Mouse (Mus musculus): ENCODE measurements around the gene Tmem54. TPM values are rescaled to one million over a fixed set of nuclear protein-coding genes. Genes with fewer than 3 reads are reported as not detected.
A peak's percentile ranks its signal among the peaks of the same experiment; 100 is the strongest.

Gene Tmem54
- under 1 TPM in 1 of 26 experiments, not detected in 25; 0.62 TPM for total RNA-seq (2018; cell fraction: chromatin; rRNA removed)
- not detected for total RNA-seq (2018; cell fraction: cytosol; rRNA removed)
- total RNA-seq (2018; cell fraction: nucleus; rRNA removed): 1 to 10 TPM in 3 of 26 experiments, not detected in 23; 1.4 to 5.0 (median 1.6) TPM
- polyA plus RNA-seq (2018): not detected in 3 replicates

- H3K27ac ChIP-seq: no peak within 1 kb of the TSS
- H3K4me3 ChIP-seq (ENCODE audit: inconsistent target): no peak within 1 kb of the TSS
- H3K79me2 ChIP-seq (ENCODE audit: inconsistent target): no peaks in the 10 kb centered on the region
- H3K36me3 ChIP-seq (ENCODE audit: inconsistent target): no peaks in the 10 kb centered on the region
- WGBS (ENCODE audit: missing documents): 5% methylated on average over 36 of the region's 40 CpGs
Measured at GRCm38 (mm10) chr4:129105356-129105755, at the start of gene Tmem54. TSS of gene Tmem54 (plus strand) at chr4:129105548.

- H3K4me3 ChIP-seq (ENCODE audit: inconsistent target): no peak overlapping the region
- H3K27ac ChIP-seq: no peak overlapping the region
- peaks cover 21% of the 10 kb centered on the region for H3K79me2 ChIP-seq (ENCODE audit: inconsistent target)
- no peaks in the 10 kb centered on the region for H3K36me3 ChIP-seq (ENCODE audit: inconsistent target)
- 95% methylated on average over 3 of the region's 5 CpGs for WGBS (ENCODE audit: missing documents)
Measured at GRCm38 (mm10) chr4:129055562-129055961, 49.8 kb upstream of the Tmem54 start.

GRCm38 (mm10) chr4:129057533-129058206 is 47.7 kb upstream of the Tmem54 start:
- WGBS (ENCODE audit: missing documents): 5% methylated on average over 43 of the region's 44 CpGs
- H3K36me3 ChIP-seq (ENCODE audit: inconsistent target): no peaks in the 10 kb centered on the region
- H3K27ac ChIP-seq: no peak overlapping the region
- H3K4me3 ChIP-seq (ENCODE audit: inconsistent target): peak overlapping the region; percentile 26
- H3K79me2 ChIP-seq (ENCODE audit: inconsistent target): peaks cover 42% of the 10 kb centered on the region

GRCm38 (mm10) chr4:129058207-129059092 is 46.9 kb upstream of the Tmem54 start, which contains the start of gene Rnf19b:
TSS of gene Rnf19b (plus strand) at chr4:129058271.
- H3K4me3 ChIP-seq (ENCODE audit: inconsistent target): peak within 1 kb of the TSS; percentile 88
- peak within 1 kb of the TSS; percentile 31; the same call in 1 of the 2 replicates for H3K27ac ChIP-seq
- WGBS (ENCODE audit: missing documents): under 1% methylated on average over 104 of the region's 107 CpGs
- H3K79me2 ChIP-seq (ENCODE audit: inconsistent target): peaks cover 50% of the 10 kb centered on the region
- H3K36me3 ChIP-seq (ENCODE audit: inconsistent target): no peaks in the 10 kb centered on the region

- Histone ChIP-seq H3K79me2 (ENCODE audit: inconsistent target) (peaks cover 57% of the 10 kb centered on the region), H3K4me3 (ENCODE audit: inconsistent target) (peak overlapping the region; percentile 88), H3K27ac (peak overlapping the region; percentile 31; the same call in 1 of the 2 replicates), H3K36me3 (ENCODE audit: inconsistent target) (no peaks in the 10 kb centered on the region)
- WGBS (ENCODE audit: missing documents): 2% methylated on average over 13 of the region's 13 CpGs
Measured at GRCm38 (mm10) chr4:129059125-129059551, 46.2 kb upstream of the Tmem54 start.

GRCm38 (mm10) chr4:129059922-129060321 is 45.4 kb upstream of the Tmem54 start:
- Histone ChIP-seq H3K36me3 (ENCODE audit: inconsistent target) (no peaks in the 10 kb centered on the region), H3K4me3 (ENCODE audit: inconsistent target) (peak overlapping the region; percentile 88), H3K27ac (no peak overlapping the region), H3K79me2 (ENCODE audit: inconsistent target) (peaks cover 64% of the 10 kb centered on the region)
- WGBS (ENCODE audit: missing documents): 2% methylated on average over 4 of the region's 4 CpGs

GRCm38 (mm10) chr4:129061486-129061885 is 43.9 kb upstream of the Tmem54 start:
- H3K79me2 ChIP-seq (ENCODE audit: inconsistent target): peaks cover 80% of the 10 kb centered on the region
- WGBS (ENCODE audit: missing documents): 100% methylated on average over 1 of the region's 1 CpGs
- no peak overlapping the region for H3K4me3 ChIP-seq (ENCODE audit: inconsistent target)
- no peak overlapping the region for H3K27ac ChIP-seq
- H3K36me3 ChIP-seq (ENCODE audit: inconsistent target): no peaks in the 10 kb centered on the region

- Histone ChIP-seq H3K27ac (0 out of 2 replicates have a peak overlapping the region, but pooled peaks have one; percentile 12), H3K36me3 (ENCODE audit: inconsistent target) (no peaks in the 10 kb centered on the region), H3K79me2 (ENCODE audit: inconsistent target) (peaks cover 90% of the 10 kb centered on the region), H3K4me3 (ENCODE audit: inconsistent target) (no peak overlapping the region)
- 90% methylated on average over 3 of the region's 3 CpGs for WGBS (ENCODE audit: missing documents)
Measured at GRCm38 (mm10) chr4:129062281-129063075, 42.9 kb upstream of the Tmem54 start.

- Histone ChIP-seq H3K27ac (peak overlapping the region; percentile 28; the same call in 1 of the 2 replicates), H3K36me3 (ENCODE audit: inconsistent target) (no peaks in the 10 kb centered on the region), H3K79me2 (ENCODE audit: inconsistent target) (peaks cover 100% of the 10 kb centered on the region), H3K4me3 (ENCODE audit: inconsistent target) (no peak overlapping the region)
Measured at GRCm38 (mm10) chr4:129065688-129066236, 39.6 kb upstream of the Tmem54 start.

GRCm38 (mm10) chr4:129067638-129068415 is 37.5 kb upstream of the Tmem54 start:
- peaks cover 14% of the 10 kb centered on the region for H3K36me3 ChIP-seq (ENCODE audit: inconsistent target)
- 80% methylated on average over 5 of the region's 5 CpGs for WGBS (ENCODE audit: missing documents)
- H3K79me2 ChIP-seq (ENCODE audit: inconsistent target): peaks cover 100% of the 10 kb centered on the region
- no peak overlapping the region for H3K4me3 ChIP-seq (ENCODE audit: inconsistent target)
- peak overlapping the region; percentile 38 for H3K27ac ChIP-seq

- 82% methylated on average over 4 of the region's 4 CpGs for WGBS (ENCODE audit: missing documents)
- peaks cover 100% of the 10 kb centered on the region for H3K79me2 ChIP-seq (ENCODE audit: inconsistent target)
- peaks cover 24% of the 10 kb centered on the region for H3K36me3 ChIP-seq (ENCODE audit: inconsistent target)
- H3K4me3 ChIP-seq (ENCODE audit: inconsistent target): no peak overlapping the region
- peak overlapping the region; percentile 38; the same call in 1 of the 2 replicates for H3K27ac ChIP-seq
Measured at GRCm38 (mm10) chr4:129068848-129069247, 36.5 kb upstream of the Tmem54 start.

GRCm38 (mm10) chr4:129079126-129079525 is 26.2 kb upstream of the Tmem54 start:
- 97% methylated on average over 8 of the region's 9 CpGs for WGBS (ENCODE audit: missing documents)
- Histone ChIP-seq H3K36me3 (ENCODE audit: inconsistent target) (peaks cover 76% of the 10 kb centered on the region), H3K4me3 (ENCODE audit: inconsistent target) (no peak overlapping the region), H3K79me2 (ENCODE audit: inconsistent target) (peaks cover 11% of the 10 kb centered on the region; the same call in 1 of the 2 replicates), H3K27ac (no peak overlapping the region)

- 95% methylated on average over 7 of the region's 7 CpGs for WGBS (ENCODE audit: missing documents)
- peak overlapping the region; percentile 68 for H3K27ac ChIP-seq
Measured at GRCm38 (mm10) chr4:129081041-129081440, 24.3 kb upstream of the Tmem54 start.

More at GRCm38 (mm10) chr4:129081041-129081440, 24.3 kb upstream of the Tmem54 start:
- H3K36me3 ChIP-seq (ENCODE audit: inconsistent target): peaks cover 69% of the 10 kb centered on the region
- H3K4me3 ChIP-seq (ENCODE audit: inconsistent target): no peak overlapping the region
- H3K79me2 ChIP-seq (ENCODE audit: inconsistent target): no peaks in the 10 kb centered on the region; the same call in 1 of the 2 replicates
